Mouse (Mus musculus): ENCODE results near the gene Prtg.

Gene Prtg

DNA sequence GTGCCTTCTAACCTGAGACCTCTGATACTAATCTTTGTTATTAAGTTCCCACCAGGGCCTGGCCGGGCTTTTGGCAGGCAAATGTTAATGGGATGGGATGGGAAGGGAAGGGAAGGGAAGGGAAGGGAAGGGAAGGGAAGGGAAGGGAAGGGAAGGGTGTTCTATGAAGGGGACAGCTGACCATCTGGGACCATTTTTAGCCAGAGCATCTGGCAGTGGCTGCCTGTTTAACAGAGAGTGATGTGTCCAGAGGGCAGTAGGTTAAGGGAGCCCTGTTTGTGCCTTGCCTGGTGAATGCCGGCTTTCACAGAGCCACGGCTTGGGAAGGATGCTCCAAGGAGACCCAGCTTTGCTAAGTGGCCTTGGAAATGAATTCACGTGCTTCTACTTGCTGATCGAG lies 57.1 kb downstream of the Prtg start:
- DNase-seq: no peak

DNA sequence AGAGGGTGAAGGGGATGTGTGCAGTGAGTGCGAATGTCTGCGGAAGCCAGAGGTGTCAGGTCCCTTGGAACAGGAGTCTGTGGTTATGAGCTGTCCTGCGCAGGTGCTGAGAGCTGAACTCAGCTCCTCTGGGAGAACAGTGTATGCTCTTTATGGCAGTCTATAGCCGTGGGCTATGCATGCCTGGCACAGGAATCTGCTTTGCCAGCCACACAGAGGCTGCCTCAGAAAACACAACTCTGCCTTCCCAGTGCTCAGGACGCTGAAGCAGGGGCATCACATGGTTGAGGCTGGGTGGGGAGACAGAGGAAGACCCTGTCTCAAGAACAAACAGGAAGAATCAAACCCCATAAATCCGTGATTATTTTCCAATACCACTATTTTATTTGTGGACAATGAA lies 60.8 kb downstream of the Prtg start:
- no peak for DNase-seq

DNA sequence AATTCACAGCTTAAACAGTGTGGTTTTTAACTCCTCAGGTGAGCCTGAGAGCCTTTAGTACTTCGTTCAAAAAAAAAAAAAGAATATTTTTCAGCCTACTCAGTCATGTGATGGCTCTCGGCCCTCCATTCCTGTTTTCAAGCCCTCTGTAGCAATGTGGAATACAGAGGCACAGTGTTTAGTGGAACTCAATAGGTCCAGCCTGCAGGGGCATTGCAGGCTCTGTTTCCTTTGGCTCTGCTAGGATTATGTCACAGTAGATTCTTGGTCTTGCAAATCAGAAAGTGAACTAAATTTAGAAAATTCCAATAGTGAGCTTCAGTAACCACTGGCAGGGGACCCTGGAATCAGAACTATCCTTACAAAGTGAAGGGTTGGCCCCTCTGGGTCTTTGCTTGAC lies 62.1 kb downstream of the Prtg start:
- DNase-seq: no peak

DNA sequence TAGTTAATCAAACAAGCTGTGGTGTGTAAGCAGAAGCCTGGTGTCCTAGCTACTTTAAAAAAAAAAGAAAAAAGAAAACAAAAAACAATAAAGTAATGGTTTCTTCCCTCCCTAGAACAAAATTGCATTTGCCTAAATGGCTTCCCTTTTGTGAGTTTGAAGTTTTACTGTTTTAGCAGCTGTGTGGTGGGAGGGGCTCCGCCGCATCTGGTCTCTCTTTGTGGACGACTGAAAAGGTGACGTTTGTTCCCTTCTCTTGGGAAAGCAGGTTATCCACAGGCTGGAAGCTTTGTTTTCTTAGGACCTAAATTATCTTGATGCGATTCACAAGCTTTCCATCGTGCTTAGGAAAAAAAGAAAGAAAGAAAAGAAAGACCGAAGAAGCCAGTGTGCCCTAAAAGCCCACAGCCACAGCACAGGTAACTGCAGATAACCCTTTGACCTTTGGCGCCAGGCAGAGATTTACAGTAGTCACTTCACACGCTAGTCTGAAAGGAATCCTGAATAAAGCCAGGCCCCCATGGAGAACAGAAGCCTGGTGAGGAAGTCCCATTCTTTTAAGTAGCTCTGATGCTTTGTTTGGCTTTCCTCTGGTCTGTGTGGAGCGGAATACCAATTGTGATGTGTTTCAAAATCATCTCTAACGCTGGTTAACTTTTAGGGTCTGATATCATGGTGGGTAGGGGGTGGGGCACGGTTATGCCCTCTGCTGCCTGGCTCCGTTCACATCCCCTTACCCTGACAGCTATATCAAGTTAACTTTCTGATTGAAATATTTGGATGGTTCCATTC lies 65.0 kb downstream of the Prtg start:
- DNase-seq: no peak

DNA sequence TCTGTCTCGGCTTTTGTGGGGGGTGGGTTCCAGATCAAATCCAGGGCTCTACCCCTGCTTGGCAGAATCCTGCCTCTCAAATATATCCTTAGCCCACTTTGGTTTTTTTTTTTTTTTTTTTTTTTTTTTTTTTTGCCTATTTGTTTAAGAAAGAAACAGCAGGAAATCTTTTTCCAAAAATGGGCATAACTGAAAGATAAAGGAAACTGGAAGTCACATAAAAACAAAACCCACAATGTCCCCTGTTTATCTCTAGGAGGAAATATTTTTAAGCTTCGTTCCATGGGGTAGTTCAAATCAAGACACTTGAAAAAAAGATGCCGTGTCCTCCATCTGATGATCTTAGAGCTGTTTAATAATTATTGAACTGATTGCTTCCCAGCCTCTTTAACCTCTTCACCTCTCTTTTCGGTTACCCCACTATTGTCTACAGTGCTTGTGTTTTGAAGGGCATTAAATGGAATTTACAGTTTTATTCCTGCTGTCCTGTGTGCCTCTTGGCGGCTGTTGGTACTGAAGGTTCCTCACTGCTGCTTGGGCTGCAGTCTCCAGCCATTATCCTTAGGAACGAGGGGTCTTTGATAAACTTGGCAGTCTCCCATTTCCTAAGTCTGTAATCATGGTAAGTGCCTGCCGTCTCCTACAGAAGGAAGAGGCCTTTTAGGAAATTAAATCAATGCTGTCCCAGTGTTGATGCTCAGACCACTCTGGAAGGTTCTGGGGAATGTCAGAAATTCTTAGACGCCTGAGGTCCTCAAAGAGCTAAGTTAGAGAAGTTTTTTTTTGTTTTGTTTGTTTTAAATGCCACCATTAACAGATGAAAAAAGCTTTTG lies 65.8 kb downstream of the Prtg start:
- no peak for DNase-seq

DNA sequence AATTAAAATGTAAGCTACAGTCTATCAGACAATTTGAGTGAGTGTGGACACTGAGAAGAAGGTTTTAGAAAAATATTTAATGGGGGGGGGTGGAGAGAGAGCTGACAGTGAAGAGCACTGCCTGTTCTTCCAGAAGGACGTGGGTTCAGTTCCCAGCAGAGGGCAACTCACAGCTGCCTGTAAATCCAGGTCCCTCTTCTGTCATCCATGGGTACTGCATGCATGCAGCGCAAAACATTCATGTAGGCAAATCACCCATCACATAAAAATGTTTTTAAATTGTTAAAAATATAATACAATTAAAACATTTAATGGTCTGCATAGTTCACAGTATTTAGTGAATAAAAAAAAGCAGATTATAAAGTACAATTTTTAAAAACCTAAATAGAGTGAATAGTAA lies 69.2 kb downstream of the Prtg start:
- DNase-seq: no peak

DNA sequence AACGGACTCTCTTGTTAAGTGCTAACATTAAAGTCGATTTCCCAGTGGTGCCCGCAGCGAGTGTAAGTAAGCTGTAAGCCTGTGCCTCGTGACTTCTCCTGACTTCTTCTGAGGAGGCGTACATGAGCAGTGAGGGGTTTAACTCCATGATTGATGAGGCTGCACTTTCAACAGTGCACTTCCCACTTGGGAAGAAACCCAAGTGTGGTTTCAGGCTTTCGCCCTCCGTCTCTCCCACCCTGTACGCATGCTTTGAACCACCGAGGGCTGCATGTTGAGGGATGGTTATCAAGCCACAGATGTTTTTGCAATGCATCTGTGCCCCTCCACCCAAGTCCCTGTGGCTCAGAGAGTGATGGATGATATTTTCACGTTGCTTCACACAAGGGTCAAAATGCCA lies 71.2 kb downstream of the Prtg start:
- no peak for DNase-seq

DNA sequence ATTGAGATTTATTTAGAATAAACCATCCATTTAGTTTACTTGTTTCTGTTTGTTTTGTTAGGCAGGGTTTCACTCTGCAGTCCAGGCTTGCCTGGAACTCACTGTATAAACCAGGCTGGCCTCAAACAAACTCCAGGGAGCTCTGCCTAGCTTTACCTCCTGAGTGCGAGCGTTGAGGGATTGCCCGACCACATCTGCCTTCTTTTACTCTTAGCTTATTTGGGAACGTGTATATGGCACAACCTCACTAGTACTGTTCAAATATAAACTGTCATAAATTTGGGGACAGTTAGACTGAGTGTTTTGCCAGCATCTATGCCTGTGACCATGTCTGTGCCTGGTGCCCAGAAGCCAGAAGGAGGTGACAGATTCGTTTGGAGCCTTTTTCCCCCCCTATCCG lies 72.0 kb downstream of the Prtg start:
- DNase-seq: no peak

DNA sequence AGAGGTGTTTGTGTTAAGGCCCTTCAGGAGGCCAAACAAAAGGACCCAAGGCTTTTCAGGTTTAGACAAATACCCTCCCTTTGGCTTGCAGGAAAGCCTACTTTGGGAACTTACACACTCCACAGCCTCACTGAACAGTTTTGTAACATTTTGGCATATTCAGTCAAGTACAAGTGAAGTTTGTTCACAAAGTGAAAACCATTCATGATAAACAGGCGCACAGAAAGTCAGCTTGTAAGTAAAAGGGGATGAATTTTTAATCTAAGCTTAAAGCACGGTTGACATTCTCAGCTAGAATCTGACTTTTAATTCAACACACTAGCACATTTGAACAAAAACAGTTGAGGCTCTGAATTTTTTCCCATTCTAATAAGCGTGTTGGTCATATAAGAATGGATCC lies 72.9 kb downstream of the Prtg start:
- DNase-seq: no peak

DNA sequence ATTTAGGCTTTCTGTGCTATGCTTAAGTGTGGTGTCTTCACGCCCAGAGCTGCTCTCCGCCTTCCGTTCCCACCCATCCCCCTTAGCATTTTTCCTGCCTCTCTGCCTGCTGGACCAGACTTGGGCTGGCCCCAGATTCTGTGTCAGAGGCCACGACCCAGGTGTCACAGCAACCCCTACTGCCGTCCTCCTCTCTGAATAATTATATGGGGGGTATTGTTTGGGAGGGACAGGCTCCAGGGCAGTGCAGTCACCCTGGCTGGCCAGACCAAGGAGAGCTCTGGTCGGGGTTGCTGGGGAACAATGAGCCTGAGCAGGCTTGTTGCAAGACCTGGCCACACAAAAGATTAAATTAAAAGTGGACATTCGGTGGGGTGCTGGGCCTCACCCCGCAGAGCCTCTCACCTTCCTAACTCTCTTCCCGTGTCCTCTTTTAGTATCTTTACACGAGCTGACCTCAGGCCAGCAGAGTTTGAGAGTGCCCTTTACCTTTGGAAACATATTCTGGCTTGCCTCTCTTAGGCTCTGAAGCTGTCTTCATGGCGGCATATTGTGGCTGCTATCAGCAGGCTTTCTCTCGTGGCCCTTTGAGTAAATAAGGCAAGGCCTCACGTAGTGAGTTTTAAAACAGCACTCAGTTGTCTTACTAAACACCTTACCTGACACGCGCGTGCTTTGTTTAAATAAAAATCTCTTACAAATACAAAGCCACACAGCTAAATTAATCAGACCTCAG lies 73.7 kb downstream of the Prtg start:
- DNase-seq: no peak

DNA sequence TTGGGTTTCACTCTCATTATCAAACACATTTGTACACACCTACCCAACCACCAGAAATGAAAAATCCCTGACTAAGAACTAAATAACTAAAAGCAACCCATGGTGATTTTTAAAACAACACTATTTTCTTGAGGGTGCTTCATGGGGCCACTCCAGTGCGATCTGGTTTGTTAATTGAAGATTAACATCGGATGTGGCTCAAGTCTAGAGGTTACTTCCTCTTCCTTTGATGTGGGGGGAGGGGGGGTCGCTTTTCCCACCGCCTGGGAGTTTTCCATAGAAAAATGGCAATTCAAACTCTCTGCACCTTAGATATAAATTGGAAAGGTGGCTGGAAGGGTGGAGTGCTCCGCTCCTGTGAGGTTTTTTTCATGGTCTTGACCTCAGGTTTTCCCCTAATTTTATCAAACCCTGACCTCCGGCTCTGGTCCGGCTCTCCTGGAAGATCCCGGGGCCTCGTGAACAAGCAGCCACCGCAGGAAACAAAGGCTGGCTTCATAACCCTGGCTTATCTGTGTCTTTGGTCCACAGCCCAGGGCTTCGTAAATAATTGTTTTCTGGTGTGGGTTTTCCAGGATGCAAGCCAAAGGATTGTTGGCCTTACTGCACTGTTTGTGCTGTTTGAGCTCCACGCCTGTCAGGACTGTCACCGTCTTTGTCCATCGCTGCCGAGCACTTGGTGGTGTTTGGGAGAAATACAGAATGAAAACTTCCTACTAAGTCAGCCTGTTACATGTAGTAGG lies 74.5 kb downstream of the Prtg start:
- DNase-seq: no peak

DNA sequence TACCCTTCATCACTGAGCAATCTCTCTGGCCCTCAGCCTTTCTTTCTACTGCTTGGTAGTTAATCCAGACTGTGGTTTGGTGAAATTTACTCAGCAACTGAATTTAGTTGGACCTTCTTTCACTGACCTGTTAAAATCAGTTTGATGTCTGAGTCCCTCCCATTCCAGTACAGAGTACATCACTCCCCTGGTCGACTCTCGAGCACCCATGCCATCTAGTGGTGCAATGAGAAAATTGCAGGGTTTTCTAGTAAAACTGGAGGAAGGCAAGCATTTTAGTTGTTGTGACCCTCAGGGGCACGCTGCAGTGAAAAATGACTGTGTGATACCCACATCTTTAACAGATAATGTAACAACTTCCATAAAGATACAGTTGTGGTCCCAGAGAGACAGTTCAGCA lies 77.3 kb downstream of the Prtg start:
- DNase-seq: peak; percentile 60

DNA sequence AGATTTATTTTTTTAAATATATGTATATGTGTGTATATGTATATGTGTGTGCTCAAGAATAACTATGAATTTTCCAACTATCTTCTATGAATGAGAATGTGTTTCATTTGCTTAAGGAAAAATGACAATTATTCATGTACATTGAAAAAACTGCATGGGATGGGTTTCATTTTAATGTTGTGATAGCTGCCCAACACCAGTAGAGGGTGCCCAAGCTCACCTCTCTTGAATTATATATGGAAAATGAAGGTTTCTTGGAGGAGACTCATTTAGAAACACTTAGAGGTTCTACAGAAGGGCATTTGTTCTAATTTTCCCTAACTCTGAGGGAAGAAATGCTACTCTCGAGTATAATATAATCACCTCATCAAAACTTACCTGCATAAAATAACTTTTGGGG lies 83.1 kb downstream of the Prtg start:
- DNase-seq: peak; percentile 20

DNA sequence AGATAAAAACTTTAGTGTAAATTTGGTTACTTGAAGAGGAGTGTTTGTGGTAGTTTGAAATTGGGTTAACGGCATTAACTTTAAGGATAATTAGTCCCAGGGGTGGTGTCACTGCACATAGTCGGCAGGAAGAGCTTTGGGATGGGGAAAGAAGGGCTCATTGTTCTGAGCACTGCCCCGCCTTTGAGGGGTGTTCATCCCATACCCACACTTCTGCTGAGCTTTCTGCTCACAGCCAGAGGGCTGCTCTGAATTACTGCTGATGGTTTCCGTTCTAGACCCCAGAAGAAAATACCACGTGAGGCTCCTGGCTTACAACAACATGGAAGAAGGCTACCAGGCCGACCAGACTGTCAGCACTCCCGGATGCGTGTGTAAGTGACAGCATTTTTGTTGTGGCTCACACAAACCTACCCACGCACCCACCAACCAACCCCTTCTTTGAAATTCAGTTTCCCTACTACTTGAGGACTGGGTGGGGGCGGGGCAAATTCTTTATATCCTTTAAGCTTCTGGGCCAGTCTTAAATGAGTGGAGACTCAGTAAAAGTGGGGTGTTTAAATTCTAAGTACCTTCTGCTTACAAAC lies 83.9 kb downstream of the Prtg start:
- DNase-seq: peak; percentile 37

DNA sequence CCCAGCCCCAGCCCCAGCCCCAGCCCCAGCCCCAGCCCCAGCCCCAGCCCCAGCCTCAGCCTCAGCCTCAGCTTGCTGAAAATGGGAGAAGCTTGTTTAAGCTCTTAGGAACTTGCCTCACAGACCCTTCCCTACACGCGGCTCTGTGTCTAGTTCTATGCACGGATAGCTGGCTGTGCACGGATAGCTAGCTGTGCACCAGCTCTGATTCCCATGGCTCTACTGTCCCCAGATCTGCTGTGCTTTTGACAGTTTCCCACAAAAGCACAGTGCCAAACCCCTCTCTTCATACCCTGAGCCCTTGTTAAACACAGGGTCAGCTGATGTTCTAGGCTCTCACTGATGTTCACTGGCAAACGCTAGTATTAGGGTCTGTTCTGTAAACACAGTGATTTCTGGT lies 86.1 kb downstream of the Prtg start:
- no peak for DNase-seq

DNA sequence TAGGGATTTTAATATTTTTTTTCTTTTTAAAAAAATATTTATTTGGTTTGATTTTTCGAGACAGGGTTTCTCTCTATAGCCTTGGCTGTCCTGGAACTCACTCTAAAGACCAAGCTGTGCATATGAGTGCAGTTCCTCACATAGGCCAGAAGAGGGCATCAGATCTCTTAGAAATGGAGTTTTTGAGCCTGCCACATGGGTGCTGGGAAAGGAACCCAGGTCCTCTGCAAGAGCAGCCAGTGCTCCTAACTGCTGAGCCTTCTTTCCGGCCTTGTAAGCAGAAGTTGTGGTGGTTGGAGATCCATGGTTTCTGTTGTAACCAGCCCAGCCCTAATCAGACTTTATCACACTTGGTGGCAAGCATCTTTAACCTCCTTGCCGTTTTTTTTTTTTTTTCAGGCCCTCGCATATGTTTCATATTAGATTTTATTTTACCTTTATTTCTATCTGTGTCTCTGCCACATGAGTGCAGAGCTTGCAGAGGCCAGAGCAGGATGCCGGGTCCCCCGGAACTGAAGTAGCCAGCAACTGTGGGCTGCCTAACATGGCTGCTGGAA lies 88.2 kb downstream of the Prtg start:
- no peak for DNase-seq

DNA sequence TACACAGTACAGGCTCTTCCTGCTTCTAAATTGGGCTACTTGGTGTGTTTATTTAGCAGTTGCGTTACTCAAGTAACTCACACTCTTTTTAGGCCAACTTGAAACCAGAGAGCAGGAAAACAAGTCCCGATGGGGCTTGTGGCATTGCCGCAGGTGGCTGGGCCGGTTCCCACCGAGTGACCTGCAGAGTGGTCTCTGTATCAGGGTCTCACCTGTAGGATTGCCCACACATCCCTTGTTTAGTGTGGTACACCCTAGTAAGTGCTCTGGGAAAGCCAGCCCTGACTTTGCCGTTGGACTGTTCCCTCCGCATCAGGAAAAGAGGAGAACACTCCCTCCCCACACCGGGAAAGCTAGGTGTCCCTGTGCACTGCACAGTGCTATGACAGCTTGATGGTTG lies 95.4 kb downstream of the Prtg start:
- DNase-seq: no peak

DNA sequence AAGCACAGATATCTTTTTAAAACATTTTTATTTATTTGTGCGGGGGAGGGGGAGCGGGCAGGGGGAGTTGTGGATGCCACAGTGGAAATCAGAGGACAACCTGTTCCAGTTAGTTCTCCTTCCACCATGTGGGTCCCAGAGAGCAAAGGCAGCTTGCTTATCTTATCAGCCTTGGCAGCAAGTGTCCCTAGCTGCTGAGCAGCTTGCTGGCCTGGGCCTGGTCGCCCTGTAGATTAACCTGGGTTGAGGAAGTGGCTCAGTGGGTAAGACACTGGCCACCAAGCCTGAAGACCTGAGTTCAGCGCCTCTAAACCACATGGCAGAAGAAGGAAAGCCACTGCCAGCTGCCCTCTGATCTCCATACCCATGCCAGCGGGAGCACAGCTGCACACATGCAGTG lies 95.9 kb downstream of the Prtg start:
- DNase-seq: no peak

DNA sequence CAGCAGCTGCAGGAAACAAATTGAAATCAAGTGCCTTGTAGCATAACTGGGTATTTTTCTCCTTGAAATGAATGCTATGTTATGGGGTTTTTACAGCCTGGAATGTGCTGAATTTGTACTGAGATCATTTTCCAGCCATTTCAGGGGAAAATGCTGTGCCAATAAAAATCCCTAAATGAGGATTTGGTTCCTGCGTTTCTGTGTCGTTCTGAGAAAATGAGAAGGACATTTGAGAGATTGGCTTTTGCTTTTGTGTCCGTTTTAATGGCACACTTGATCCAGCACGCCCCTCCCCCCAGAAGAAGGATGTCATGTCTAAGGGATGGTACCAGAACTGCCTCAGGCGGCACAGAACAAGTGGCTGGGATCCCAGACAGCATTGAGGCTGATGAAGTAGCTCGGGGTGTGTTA lies 100.0 kb downstream of the Prtg start:
- no peak for DNase-seq

DNA sequence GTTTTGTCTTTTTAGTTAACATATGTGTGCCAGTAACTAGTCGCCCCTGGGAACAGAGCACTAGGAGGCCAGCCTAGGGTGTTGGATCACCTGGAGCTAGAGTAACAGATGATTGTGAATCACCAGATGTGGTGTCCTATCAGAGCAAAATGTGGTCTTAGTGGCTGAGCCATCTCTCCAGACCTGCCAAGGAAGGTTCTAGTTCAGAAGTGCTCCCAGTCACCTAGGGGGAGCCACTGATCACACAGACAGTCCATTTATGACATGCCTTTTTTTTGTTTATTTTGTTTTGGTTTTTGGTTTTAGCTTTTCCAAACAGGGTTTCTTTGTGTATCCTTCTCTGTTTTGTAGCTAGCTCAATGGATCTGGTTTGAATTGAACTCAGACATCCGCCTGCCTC lies 104.7 kb downstream of the Prtg start:
- DNase-seq: no peak

DNA sequence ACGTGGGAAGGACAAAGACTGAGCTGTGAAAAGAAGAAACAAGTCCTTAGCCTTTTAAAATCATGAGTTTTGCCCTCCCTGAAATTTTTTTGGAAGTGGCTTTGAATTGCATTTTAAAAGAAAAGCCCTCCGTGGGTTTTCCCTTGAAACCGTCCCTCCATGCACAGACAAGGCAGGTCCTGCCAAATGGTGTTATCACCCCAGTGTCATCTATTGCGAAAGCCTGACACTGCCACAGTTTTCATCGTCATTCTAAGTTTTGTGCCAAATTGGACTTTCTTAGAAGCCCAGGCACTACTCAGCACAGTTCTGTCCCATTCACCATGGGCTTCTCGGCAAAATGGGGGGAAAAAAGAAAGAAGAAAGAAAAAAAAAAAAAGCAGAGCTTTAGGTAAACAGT lies 106.9 kb downstream of the Prtg start:
- DNase-seq: no peak

DNA sequence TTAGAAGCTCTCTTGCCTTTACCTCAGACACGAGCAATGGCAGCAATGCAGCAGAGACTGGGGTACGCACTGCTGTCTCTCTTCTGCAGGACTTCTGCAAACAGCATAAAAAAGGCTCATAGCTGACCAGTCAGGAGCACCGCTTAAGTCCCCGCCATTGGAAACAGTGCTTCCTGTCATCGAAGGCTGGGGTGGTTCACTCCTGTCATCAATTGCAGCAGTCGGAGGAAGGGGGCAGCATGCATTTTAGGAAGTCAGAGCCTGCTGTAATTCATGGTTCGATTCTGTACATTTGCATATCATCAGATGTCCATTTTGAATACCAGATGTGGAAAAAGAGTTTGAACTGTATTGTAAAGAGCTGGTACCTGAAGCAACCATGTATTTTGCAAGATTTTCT lies 109.1 kb downstream of the Prtg start:
- no peak for DNase-seq
